Mouse (Mus musculus): ENCODE data around the gene Zcwpw1. TPM values are rescaled to one million over a fixed set of nuclear protein-coding genes. Genes with fewer than 3 reads are reported as not detected.

The Zcwpw1 gene
- total RNA-seq, 2 experiments from 2014 or later, result 5.2 to 7.1 TPM

GRCm38 (mm10) chr5:137756106-137756505 lies 31.5 kb upstream of the Zcwpw1 start:
- DNase-seq, result no peak

- peak; percentile 85 to 87 for DNase-seq
These were observed 30.5 kb upstream of the Zcwpw1 start for GRCm38 (mm10) chr5:137756882-137757661.

- DNase-seq, result peak; percentile 84 to 87
These were observed 29.7 kb upstream of the Zcwpw1 start for GRCm38 (mm10) chr5:137757887-137758286.

- DNase-seq, result no peak
These were observed 28.6 kb upstream of the Zcwpw1 start for GRCm38 (mm10) chr5:137758921-137759534.

- DNase-seq, result peak; percentile 84 to 90
These were observed 27.6 kb upstream of the Zcwpw1 start for GRCm38 (mm10) chr5:137759971-137760412.

- DNase-seq, result no peak
These were observed 22.8 kb upstream of the Zcwpw1 start for GRCm38 (mm10) chr5:137764609-137765340.

GRCm38 (mm10) chr5:137766270-137766669 lies 21.3 kb upstream of the Zcwpw1 start:
- no peak for DNase-seq

- no peak for DNase-seq
These were observed 19.1 kb upstream of the Zcwpw1 start for GRCm38 (mm10) chr5:137768475-137768874.

- DNase-seq, result no peak
These were observed 16.9 kb upstream of the Zcwpw1 start for GRCm38 (mm10) chr5:137770709-137771108.

- DNase-seq, result no peak
These were observed 14.8 kb upstream of the Zcwpw1 start for GRCm38 (mm10) chr5:137772755-137773154.

- DNase-seq, result no peak
These were observed 11.9 kb upstream of the Zcwpw1 start for GRCm38 (mm10) chr5:137775587-137776290.

- no peak for DNase-seq
These were observed 11.1 kb upstream of the Zcwpw1 start for GRCm38 (mm10) chr5:137776408-137776918.

GRCm38 (mm10) chr5:137777267-137777845 lies 10.2 kb upstream of the Zcwpw1 start:
- no peak for DNase-seq

GRCm38 (mm10) chr5:137778635-137779034 lies 9.0 kb upstream of the Zcwpw1 start, which contains the start of gene Ppp1r35:
Gene Ppp1r35, plus strand, starts transcription at chr5:137778849.
- peak; percentile 96 to 97 for DNase-seq

- DNase-seq, result no peak
These were observed 8.3 kb upstream of the Zcwpw1 start for GRCm38 (mm10) chr5:137779053-137779933.

- no peak for DNase-seq
These were observed 5.9 kb upstream of the Zcwpw1 start for GRCm38 (mm10) chr5:137781661-137782060.

GRCm38 (mm10) chr5:137782776-137783522 lies 4.6 kb upstream of the Zcwpw1 start:
- no peak for DNase-seq

GRCm38 (mm10) chr5:137783901-137784540 lies 3.6 kb upstream of the Zcwpw1 start:
- DNase-seq, result no peak

- no peak for DNase-seq
These were observed 3.1 kb upstream of the Zcwpw1 start for GRCm38 (mm10) chr5:137784546-137784945.

Data from layer of hippocampus, postnatal 36 days (tissue).